Mouse (Mus musculus): ENCODE data around the gene Ifi207.
"Not testable (repeated sequence)": the region's sequence is repeated elsewhere in the genome, so short reads cannot be mapped to it uniquely, and the experiment has no call there.

Ifi207 gene

DNA sequence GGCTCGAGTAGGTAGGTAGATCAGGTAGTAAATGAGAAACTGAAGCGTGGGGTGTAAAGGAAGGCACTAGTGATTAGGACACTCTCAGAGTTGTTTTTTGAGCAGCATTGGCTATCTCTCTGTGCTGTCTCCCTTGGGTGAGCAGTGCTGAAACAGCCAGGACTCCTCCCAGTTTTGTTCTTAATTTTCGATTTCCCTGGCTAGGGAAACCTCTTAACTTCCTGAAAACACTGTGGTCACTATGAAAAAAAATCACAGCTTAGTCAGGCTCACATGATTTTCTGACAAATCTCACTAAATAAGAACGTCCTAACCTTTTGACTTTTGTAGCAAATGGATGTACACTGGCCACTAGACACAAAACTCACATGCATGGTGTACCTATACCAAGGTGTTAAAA is at the start of gene Ifi207:
TSS of gene Ifi207 (minus strand) at position 92 of the 400 bp plus-strand sequence.
- no peak for DNase-seq

DNA sequence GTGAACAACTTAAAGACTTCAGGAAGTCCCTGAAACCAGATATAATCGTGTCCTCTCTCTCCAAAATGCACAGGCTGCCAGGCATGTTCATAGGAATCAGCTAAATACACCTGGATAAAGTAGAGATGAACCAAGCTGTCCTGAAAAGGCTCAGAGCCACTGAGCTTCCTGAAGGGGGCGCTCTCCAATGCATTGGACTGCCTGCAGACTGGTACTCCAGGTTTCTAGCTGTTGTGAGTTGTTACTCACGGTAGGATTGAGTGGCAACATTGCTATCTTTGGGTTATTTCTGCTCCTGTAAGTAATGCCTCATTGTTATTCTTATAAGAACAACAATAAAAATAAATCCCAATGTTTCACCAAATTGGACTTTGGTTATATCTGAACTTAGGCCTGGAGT is 31.9 kb upstream of the Ifi207 start:
- not testable (repeated sequence) for DNase-seq

DNA sequence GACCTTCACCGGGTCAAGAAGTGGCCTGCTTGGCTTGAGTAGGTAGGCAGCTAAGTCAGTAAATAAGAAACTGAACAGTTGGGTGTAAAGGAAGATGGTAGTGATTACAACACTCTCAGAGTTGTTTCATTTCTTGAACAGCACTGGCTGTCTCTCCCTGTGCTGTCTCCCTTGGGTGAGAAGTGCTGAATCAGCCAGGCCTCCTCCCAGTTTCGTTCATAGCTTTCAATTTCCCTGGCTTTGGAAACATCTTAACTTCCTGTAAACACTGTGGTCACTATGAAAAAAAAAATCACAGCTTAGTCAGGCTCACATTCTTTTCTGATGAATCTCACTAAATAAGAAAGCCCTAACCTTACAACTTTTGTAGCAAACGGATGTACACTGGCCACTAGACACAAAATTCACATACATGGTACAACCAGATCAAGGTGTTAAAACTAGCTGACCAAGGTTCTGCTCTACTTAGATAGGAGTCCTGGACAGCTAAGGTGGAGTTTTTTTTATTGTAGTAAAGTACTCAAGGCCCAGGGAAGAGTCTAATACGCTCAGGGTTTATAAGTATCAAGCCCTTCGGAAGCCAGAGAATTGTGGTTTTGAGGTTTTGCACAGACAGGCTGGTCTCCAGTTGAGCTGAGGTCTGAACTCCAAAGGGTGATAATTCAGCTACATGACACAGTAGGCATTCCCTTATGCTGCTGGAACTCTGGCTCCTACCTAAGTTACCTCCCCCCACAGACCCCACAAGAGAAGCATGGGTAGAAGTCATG is 25.5 kb upstream of the Ifi207 start, which contains the start of gene Ifi204:
TSS of gene Ifi204 (minus strand) at position 96 of the 770 bp plus-strand sequence.
- peak; percentile 14 for DNase-seq

DNA sequence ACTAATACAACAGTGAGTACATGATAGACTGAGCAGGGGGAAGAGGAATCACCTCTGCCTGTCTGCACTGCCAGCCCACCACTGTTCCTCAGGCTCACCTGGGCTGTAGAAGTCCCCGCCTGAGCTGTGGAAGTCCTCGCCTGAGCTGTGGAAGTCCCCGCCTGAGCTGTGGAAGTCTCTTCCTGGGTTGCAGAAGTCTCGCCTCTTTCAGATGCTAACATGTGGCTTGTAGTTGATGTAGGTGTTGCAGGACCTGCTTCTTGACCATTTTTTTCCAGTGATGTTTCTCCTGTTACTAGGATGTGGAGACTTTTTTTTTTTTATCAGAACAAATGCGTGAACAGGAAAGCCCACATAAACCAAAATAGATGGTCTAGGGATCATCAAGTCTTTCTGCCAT is 18.5 kb upstream of the Ifi207 start:
- not testable (repeated sequence) for DNase-seq

DNA sequence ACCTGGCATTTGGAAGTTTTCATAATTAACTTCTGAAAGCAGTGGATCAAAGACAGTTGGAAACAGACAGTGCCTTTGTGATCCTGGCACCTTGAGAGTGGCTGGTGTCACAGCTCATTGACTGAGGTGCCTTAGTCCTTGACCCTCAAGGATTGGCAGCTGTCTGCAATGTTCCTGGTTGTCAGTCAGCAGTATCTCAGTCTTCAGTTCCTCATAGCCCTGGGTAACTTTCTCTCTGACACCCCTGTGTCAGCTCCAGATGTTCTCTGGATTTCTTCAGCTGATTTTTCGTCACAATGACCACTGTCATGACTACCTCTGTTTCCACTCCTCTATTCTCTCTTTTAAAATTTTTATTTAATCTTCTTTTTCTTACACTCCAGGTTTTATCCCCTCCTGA is 715 bp upstream of the Ifi207 start:
- DNase-seq: no peak

DNA sequence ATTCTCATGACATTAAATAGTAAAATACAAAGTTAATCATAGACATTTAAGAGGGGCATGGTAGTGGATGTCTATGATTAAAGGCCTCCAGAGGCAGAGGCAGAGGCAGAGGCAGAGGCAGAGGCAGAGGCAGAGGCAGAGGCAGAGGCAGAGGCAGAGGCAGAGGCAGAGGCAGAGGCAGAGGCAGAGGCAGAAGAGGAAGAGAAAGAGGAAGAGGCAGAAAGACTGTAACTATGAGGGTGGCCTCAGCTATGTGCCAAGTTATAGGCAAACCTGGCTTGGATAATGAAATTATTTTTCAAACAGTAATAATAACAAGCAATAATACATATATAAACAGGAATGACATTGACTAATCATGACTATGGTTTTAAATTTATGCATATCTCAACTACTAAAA is 1.0 kb downstream of the Ifi207 start:
- DNase-seq: no peak

DNA sequence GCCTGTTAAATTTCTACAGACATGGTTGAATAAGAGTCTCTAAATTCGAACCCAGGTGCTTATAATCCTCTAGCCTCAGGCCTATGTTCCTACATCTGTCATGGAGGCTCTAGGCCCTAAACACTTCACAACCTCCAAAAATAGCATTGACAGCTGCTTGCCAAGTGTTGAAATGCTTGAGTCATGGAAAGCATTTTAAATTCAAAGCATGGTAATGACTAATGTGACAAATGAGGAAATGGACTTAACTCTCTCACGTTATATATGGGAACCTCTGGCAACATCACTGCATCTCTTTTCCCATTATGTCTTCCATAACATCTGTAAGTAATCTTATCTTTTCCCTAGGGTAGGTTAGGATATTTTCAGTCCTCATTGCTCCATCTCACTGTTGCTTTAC is 4.6 kb downstream of the Ifi207 start:
- no peak for DNase-seq

DNA sequence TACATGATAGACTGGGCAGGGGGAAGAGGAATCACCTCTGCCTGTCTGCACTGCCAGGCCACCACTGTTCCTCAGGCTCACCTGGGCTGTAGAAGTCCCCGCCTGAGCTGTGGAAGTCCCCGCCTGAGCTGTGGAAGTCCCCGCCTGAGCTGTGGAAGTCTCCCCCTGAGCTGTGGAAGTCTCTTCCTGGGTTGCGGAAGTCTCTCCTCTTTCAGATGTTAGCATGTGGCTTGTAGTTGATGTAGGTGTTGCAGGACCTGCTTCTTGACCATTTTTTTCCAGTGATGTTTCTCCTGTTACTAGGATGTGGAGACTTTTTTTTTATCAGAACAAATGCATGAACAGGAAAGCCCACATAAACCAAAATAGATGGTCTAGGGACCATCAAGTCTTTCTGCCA is 6.5 kb downstream of the Ifi207 start:
- DNase-seq: not testable (repeated sequence)

DNA sequence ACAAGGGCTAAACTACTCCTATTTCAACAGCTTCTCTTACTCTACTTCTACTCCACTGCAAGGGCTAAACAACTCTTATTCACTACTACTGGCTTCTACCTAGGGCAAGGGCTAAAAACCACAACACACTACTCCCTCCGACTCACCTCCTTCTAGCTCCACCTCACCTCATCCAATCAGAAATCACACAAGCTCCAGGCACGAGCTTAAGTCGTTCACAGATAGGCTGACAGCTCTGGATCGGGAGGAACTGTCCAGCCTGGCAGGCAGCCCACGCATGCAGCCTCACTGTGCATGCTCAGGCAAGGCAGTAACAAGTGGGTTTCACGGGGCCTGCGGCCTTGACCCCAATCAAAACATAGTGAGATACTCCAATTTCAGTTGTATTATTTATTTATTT is 8.3 kb downstream of the Ifi207 start:
- peak; percentile 24 for DNase-seq

DNA sequence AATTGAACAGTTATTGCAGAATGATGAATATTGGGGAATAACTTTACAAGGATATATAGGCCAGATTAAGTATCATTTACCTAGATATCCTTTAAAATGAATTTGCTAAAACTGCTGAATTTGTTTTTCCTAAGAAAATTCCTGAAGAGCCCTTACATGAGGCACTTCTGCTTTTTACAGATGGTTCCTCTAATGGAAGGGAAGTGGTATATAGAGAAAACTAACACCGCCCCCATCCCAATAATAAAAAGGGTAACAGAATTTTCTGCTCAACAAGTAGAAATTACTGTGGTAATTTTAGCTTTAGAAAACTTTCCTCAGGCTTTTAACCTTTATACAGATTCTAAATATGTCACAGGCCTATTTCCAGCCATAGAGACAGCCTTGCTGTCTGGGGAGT is 47.3 kb downstream of the Ifi207 start:
- no peak for DNase-seq

DNA sequence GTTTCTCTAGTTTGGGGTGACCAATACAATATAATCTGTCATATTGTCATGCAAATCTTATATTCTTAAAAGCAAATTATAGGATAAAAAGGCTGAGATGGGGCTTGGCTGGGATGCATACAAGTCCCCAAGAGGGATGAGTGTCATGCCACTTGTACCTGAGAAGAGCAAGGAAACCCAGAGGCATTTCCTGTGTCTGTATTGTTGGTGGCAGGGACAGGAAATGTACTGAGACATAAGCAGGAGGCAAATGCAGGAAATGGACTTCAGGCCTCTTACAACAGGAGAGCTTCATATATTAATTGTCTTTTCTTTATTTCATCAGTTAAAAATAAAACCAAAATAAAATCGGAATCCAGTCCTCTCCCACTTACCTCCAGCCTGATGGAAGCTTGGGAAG is 62.9 kb downstream of the Ifi207 start:
- not testable (repeated sequence) for DNase-seq

DNA sequence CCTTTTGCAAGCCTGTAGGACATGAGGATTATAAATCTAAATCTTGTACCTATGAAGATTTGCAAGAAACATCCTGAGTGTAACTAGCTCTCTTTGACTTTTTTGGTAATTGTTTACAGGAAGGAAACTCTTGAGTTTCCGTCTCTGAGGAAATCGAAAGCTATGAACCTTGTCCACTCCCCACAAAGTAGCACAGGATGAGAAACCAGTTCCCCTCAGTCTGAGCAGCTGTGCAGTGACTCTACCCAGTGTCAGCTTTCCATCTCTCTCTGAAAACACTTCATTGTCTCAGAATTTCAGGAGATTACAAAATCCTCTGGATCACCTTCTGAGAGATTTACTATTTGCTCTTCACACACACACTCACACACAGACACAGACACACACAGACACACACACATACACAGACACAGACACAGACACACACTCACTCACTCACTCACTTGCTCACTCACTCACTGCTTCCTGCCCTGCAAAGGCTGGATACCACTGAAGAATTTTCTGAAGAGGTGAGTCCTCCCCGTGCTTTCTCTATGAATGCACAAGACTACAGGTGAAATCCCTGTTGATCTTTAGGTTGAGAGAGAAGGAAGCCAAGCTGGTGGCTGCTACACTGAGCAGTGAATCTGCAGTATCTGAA is 68.0 kb downstream of the Ifi207 start, which contains the start of gene Ifi208:
TSS of gene Ifi208 (plus strand) at position 218 of the 640 bp plus-strand sequence.
- DNase-seq: not testable (repeated sequence)
